Mouse (Mus musculus): ENCODE measurements around the gene Mtrex.

The Mtrex gene

GRCm38 (mm10) chr13:112870039-112870690 lies 57.0 kb downstream of the Mtrex start:
- in situ Hi-C loops (cut with MboI, MseI), result loop anchor here (5.0 kb wide), 1 partner anchor 208 kb away; the partner anchor contains the start of gene Slc38a9

GRCm38 (mm10) chr13:112867381-112867780 lies 59.8 kb downstream of the Mtrex start:
- in situ Hi-C loops (cut with MboI, MseI), result no loop called here

DNA sequence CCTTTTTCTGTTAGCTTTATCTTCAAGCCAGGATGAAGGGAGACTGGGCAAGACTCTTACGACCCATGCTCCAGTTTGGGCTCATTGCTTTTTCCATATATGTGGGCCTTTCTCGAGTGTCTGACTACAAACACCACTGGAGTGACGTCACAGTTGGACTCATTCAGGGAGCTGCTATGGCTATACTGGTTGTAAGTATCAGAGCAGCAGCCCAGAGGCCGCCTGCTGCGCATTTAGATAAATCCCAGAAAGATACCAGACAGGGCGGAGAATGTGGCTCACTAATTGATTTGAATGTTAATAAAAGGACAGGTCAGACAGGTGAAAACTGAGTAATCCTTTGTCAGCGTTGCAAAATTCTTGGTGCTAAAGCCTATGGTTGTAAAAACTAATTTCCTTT lies 60.4 kb downstream of the Mtrex start:
- in situ Hi-C loops (cut with MboI, MseI), result no loop called here

DNA sequence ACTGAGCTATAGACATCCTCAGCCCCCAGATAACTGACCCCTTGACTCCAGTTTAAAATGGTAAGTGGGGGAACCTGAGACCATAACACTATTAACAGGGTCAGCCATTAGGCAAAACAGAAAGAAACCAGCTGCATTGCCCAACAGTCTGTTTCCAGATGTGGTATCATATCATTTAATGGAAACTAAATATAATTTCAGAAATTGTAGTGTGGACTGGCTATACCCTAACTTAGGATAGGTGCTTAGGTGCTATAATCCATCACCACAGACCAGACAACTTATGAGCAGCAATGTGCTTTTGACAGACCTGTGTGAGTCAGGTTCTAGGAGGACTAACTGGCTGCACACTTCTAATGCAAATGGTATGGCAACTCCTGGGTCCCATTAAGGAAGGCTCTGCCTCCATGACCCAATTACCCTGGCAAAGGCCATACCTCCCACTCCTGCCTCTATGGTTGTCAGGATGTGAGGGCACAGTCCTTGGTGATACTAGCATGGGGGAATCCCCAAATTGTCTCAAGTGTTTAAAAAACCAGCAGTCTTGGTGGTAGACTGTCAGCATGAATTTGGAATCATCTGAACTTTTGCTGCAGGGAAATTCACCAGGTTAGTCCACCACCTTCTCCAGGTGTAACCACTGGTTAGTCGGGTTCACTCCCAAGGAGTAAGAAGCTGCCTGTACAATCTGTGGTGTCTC lies 64.1 kb downstream of the Mtrex start:
- in situ Hi-C loops (cut with MboI, MseI), result no loop called here

DNA sequence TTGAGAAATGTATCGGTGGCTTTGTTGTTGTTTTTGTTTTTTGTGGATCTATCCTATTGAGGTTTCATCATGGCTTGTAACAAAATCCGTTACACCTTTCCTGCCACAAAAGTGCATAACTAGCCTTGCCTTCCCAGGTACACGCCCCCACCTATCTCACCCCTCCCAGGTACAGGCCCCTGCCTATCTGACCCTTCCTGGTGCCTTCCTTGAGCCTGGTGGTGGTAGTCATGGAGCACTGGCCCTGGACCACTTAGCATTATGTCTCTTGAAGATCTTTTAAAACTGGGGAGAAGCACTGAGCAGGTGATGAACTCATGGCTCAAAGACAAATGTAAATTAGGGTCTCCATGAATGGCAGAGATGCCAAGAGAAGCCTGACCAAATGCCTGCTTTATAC lies 64.9 kb downstream of the Mtrex start:
- in situ Hi-C loops (cut with MboI, MseI), result no loop called here

DNA sequence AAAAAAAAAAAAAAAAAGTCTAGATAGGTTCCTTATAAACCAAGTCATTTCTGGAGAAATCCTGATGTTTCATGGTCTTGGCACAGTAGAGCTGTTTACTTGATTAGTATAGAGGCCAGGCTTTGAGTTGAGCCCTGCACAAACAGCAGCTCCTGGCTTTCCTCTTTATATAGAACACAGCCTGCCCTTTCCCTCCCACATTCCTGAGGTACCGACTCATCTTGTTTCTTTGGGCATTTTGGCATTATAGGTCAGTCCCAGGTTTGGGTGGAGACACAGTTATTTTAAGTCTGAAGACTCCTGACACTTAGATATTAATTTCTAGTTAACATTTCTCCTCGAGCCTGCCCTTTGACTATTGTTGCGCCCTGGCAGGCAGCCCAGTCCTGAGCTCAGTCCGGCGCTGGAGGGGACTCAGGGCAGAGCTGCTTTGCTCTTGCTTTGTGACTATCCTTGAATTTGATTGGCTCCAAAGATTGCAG lies 65.3 kb downstream of the Mtrex start:
- in situ Hi-C loops (cut with MboI, MseI), result no loop called here

- in situ Hi-C loops (cut with MboI, MseI), result no loop called here
These were observed 66.3 kb downstream of the Mtrex start for GRCm38 (mm10) chr13:112860911-112861310.

- in situ Hi-C loops (cut with MboI, MseI), result no loop called here
These were observed 66.8 kb downstream of the Mtrex start for GRCm38 (mm10) chr13:112860370-112860769.

DNA sequence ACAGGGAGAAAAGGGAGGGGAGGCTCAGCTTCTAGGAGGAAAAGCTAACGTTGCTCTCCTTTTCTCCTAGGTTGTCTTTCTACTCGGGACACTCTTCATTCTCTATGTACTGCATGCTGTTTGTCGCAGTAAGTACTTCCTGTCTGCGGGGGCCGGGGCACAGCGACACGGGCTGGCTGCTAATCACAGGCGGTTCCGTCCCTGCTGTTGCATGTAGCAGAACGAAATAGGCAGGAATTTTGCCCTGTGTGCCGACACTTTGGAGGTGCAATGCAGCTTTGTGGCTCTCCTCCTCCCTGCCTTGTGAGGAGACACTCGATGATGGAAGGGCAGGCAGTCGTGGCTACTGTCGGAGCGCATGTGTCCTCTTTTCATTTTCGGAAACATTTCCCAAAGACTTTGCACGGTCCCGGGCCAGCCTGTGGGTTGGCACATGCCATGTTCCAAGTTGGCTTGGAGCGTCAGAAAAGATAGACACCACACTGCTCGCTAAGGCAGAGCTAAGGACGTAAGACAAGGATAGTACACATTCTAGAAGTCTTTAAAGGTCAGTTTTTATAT lies 67.5 kb downstream of the Mtrex start:
- in situ Hi-C loops (cut with MboI, MseI), result no loop called here

GRCm38 (mm10) chr13:112857921-112858320 lies 69.3 kb downstream of the Mtrex start:
- in situ Hi-C loops (cut with MboI, MseI), result no loop called here

DNA sequence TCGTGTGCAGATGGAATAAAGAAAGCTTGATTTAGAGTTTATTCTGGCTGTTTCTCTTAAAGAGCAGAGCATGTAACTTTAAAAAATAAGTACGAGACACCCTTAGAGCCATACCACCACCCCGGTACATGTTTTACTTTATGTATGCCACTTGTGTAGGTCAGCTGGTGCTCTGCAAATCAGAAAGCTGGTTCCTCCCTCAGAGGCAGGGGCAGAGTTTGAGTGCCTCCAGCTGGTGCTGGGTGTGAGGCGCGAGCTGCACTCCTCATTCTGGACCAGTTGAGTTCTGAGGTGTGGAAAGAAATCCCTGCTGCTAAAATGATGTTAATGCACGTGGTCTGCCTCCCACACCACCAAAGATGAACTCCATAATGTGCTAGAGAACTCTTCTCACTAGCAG lies 72.8 kb downstream of the Mtrex start:
- in situ Hi-C loops (cut with MboI, MseI), result no loop called here

DNA sequence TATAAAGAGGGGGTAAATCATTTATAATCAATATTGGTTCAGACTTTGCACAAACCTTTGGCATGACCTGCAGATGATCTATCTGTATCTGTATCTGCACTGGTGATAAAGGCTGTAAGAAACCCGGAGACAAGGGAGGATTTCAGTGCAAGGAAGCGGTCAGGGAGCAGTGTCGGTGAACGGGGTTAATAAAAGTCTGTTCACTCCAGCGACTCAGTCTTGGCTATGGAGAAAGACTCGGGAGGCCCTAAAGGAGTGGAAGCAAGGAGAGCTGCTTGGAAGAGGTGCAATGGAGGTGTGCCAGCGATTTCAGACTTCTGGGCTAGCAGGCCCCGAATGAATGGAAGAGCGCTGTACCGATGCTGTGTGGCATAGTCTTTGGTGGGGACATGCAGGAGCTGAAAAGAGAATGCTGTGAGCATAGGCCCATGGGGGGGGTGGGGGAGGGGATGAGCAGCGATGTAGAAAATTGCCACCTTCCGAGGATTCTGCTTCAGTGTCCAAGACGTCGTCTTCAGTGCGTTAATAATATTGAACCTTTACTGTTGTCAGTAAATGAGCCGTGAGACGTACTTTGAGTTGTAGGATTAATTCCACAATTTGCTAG lies 73.4 kb downstream of the Mtrex start:
- in situ Hi-C loops (cut with MboI, MseI), result no loop called here

DNA sequence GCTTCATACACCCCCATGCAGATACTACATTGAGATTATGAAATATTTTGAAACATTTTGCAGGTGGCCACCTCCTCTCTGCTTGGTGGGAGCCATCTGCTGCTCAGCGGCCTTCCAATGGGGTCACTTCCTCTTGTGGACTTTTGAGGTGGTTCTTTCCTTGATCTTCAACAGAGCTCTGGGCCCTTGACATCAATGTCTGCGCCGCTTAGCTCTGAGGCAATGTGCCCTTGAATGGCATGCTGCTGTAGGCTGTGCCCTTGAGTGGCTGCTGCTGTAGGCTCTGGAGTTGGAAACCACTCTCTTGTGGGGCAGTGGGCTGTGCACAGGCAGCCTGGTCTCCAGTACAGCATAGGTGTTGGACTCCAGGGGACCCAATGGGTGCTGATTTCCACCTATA lies 81.3 kb downstream of the Mtrex start:
- in situ Hi-C loops (cut with MboI, MseI), result loop anchor here (10.0 kb wide), 1 partner anchor 1471 kb away; no protein-coding TSS in a partner anchor

DNA sequence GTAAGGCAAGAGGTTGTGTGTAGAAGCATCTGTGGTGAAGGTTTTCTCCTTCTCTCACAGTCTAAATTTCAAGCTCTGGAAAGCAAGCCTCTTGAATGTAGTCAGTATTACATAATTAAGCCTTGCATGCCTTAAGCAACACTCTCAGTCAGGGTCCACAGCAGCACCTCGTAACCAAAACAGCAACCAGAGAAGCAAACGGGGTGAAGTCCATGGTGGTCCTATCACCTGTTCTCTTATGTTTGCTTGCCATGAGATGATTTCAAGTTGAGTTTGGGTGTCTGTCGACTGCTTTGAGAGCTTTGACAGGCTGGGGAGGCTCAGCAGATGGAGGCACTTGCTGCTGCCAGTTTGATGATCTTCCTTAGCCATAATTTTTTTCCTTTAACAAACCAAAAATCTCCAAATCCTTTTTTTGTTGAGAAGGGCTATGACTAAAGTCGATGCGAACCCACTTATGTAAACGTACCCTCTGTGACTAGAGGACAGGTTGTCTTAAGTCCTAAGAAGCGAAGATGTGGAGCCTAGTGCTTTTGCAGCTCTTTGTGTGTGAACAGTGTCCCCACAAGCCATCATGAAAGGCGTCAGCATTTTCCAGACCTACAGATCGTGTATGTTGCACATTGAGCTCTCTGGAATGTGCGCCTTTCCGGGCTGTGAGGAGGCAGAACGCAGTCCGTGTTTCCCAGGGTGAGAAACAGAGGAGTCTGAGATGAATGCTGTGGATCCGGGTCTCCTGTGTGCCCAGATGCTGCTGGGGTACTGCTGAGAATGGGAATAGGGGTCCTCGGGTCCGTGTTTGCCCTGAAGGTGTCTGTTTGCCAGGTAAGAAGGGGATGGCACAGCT lies 86.7 kb downstream of the Mtrex start:
- in situ Hi-C loops (cut with MboI, MseI), result loop anchor here (10.0 kb wide), 1 partner anchor 1466 kb away; no protein-coding TSS in a partner anchor

GRCm38 (mm10) chr13:112838562-112839232 lies 88.5 kb downstream of the Mtrex start:
- in situ Hi-C loops (cut with MboI, MseI), result no loop called here

- in situ Hi-C loops (cut with MboI, MseI), result no loop called here
These were observed 89.5 kb downstream of the Mtrex start for GRCm38 (mm10) chr13:112837621-112838155.

GRCm38 (mm10) chr13:112836951-112837350 lies 90.2 kb downstream of the Mtrex start:
- in situ Hi-C loops (cut with MboI, MseI), result no loop called here

- in situ Hi-C loops (cut with MboI, MseI), result no loop called here
These were observed 92.1 kb downstream of the Mtrex start for GRCm38 (mm10) chr13:112835113-112835512.

DNA sequence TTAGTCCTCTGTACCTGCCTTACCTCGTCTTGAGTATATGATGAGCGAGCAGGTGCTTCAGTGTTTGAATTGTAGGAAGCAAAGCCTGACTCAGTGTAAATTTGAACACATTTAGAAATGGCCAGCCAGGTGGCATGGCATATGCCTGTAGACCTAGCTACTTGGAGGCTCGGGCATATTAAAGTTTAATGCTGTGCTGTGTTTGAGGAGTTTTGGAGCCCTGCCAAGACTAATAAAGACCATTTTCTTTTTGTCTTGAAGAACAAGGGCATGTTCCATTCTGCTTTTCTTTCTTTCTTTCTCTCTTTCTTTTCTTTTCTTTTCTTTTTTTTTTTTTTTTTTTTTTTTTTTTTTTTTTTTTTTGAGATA lies 93.3 kb downstream of the Mtrex start:
- in situ Hi-C loops (cut with MboI, MseI), result no loop called here

DNA sequence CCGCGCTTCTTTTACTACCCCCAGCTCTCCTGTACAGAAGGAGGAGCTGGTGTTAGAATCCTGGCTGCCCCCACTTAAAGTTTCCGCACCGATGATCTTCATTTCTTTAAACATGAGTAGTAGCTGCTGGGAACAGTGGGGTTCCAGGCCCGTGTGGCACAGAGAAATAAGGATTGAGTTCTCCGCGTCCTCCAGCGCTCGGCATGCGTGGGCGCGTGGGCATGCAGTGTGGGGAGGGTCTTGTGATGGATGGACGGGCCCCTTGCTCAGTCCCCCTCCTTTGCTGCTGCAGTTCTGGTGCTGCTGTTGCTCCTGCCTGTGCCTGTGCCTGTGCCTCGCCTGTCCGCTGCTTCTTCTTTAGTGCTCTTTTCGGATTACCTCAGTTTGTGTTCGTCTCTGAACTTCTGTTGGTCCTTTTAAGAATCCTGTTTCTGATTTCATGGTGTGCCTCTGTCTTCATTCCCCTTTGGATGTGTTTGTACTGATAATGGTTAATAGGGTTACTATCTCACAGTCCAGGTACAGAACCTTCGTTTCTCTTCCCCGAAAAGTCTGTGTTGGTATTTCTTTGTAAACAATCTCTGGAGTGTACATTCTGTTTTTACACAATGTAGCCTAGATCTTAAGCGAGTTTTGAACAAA lies 93.8 kb downstream of the Mtrex start:
- in situ Hi-C loops (cut with MboI, MseI), result no loop called here

All from regulatory T cell (primary cell).